Mouse (Mus musculus): ENCODE data around the gene Aup1. TPM values are rescaled to one million over a fixed set of nuclear protein-coding genes. Genes with fewer than 3 reads are reported as not detected.
A peak's percentile ranks its signal among the peaks of the same experiment; 100 is the strongest.

Gene Aup1
- total and polyA plus RNA-seq, 3 experiments: 259 to 500 TPM; not detected in 1

- Histone ChIP-seq H3K36me3 (ENCODE audit: control insufficient read depth in 1 of 2, insufficient read depth in 2 of 2, low read length in 2 of 2) (peaks cover 0 to 2% of the 10 kb centered on the region in 2 experiments; a peak in 1 of 4 replicates), H3K4me1 (ENCODE audit: control insufficient read depth in 1 of 2, insufficient read depth in 2 of 2, low read length in 2 of 2) (0 out of 4 replicates have a peak, but pooled peaks cover 0 to 3% of the 10 kb centered on the region in 2 experiments), H3K9ac (ENCODE audit: control insufficient read depth, low read depth, low read length, poor library complexity, severe bottlenecking) (no peak overlapping the region), H3K4me3 (ENCODE audit: control insufficient read depth in 1 of 2, insufficient read depth in 1 of 2, low read depth in 2 of 2, low read length in 2 of 2) (no peak overlapping the region), H3K27ac (ENCODE audit: control insufficient read depth, low read depth, low read length) (no peak overlapping the region), H3K9me3 (replicated peaks; ENCODE audit: insufficient read depth, low read length) (no peaks in the 10 kb centered on the region), H3K27me3 (ENCODE audit: control insufficient read depth in 1 of 2, insufficient read depth in 2 of 2, low read length in 2 of 2) (no peaks in the 10 kb centered on the region), H3K79me2 (ENCODE audit: control insufficient read depth, insufficient read depth, low read length, poor library complexity) (no peaks in the 10 kb centered on the region)
- no peak for DNase-seq (ENCODE audit: low read depth, low spot score)
- TF ChIP-seq ZNF384 (IDR thresholded peaks at IDR 0.05; ENCODE audit: low read depth, low read length) (no peak), USF2 (IDR thresholded peaks at IDR 0.05; ENCODE audit: borderline replicate concordance in 1 of 2, insufficient read depth in 1 of 2, low read depth in 1 of 2, low read length in 2 of 2) (no peak), ZKSCAN1 (IDR thresholded peaks at IDR 0.05; ENCODE audit: low read depth, low read length) (no peak), TCF12 (IDR thresholded peaks at IDR 0.05; ENCODE audit: low read depth, low read length) (no peak), MYC (IDR thresholded peaks at IDR 0.05; ENCODE audit: low read depth, low read length) (no peak), USF1 (IDR thresholded peaks at IDR 0.05; ENCODE audit: low read depth, low read length) (no peak), POLR2AphosphoS5 (IDR thresholded peaks at IDR 0.05; ENCODE audit: borderline replicate concordance, low read depth, low read length) (no peak), POLR2AphosphoS2 (IDR thresholded peaks at IDR 0.05; ENCODE audit: low read length) (no peak), SMC3 (IDR thresholded peaks at IDR 0.05; ENCODE audit: low read depth, low read length) (no peak), MXI1 (IDR thresholded peaks at IDR 0.05; ENCODE audit: low read depth, low read length) (no peak)
Observed at GRCm38 (mm10) chr6:83043993-83044392, 10.3 kb upstream of the Aup1 start.

- peak; percentile 79 for DNase-seq (ENCODE audit: low read depth, low spot score)
- H3K9ac ChIP-seq (ENCODE audit: control insufficient read depth, low read depth, low read length, poor library complexity, severe bottlenecking): no peak overlapping the region
- no peak overlapping the region for H3K27ac ChIP-seq (ENCODE audit: control insufficient read depth, low read depth, low read length)
- no peak overlapping the region for H3K4me3 ChIP-seq (ENCODE audit: control insufficient read depth in 1 of 2, insufficient read depth in 1 of 2, low read depth in 2 of 2, low read length in 2 of 2)
- no peaks in the 10 kb centered on the region for H3K79me2 ChIP-seq (ENCODE audit: control insufficient read depth, insufficient read depth, low read length, poor library complexity)
- H3K27me3 ChIP-seq (ENCODE audit: control insufficient read depth in 1 of 2, insufficient read depth in 2 of 2, low read length in 2 of 2): no peaks in the 10 kb centered on the region
- no peaks in the 10 kb centered on the region for H3K9me3 ChIP-seq (replicated peaks; ENCODE audit: insufficient read depth, low read length)
- peaks cover 0 to 2% of the 10 kb centered on the region in 2 experiments; a peak in 1 of 4 replicates for H3K36me3 ChIP-seq (ENCODE audit: control insufficient read depth in 1 of 2, insufficient read depth in 2 of 2, low read length in 2 of 2)
- 0 out of 4 replicates have a peak, but pooled peaks cover 0 to 3% of the 10 kb centered on the region in 2 experiments for H3K4me1 ChIP-seq (ENCODE audit: control insufficient read depth in 1 of 2, insufficient read depth in 2 of 2, low read length in 2 of 2)
- TF ChIP-seq ZKSCAN1 (IDR thresholded peaks at IDR 0.05; ENCODE audit: low read depth, low read length) (no peak), ELF1 (IDR thresholded peaks at IDR 0.05; ENCODE audit: low read depth, low read length) (no peak), USF2 (IDR thresholded peaks at IDR 0.05; ENCODE audit: borderline replicate concordance in 1 of 2, insufficient read depth in 1 of 2, low read depth in 1 of 2, low read length in 2 of 2) (no peak), GABPA (IDR thresholded peaks at IDR 0.05; ENCODE audit: low read depth, low read length) (no peak), CTCF (IDR thresholded peaks at IDR 0.05 in 2 of 3, conservative IDR thresholded peaks at IDR 0.05 in 1 of 3; ENCODE audit: control insufficient read depth in 1 of 3, insufficient read depth in 1 of 3, low read depth in 2 of 3, low read length in 3 of 3, poor library complexity in 1 of 3, severe bottlenecking in 1 of 3) (no peak), E2F4 (IDR thresholded peaks at IDR 0.05; ENCODE audit: borderline replicate concordance, low read depth, low read length) (no peak), JUND (IDR thresholded peaks at IDR 0.05; ENCODE audit: low read depth, low read length) (no peak), MEF2A (IDR thresholded peaks at IDR 0.05; ENCODE audit: extremely low read depth, insufficient replicate concordance, low read depth, low read length, poor library complexity, severe bottlenecking) (no peak), KAT2A (conservative IDR thresholded peaks at IDR 0.05; ENCODE audit: low read depth, low read length) (no peak), SIN3A (IDR thresholded peaks at IDR 0.05; ENCODE audit: low read length) (no peak), TCF12 (IDR thresholded peaks at IDR 0.05; ENCODE audit: low read depth, low read length) (no peak), UBTF (IDR thresholded peaks at IDR 0.05; ENCODE audit: borderline replicate concordance, insufficient read depth, low read depth, low read length) (peak; percentile 83; the same call in 1 of the 2 replicates), MAZ (IDR thresholded peaks at IDR 0.05; ENCODE audit: low read depth, low read length) (no peak), ZC3H11A (IDR thresholded peaks at IDR 0.05; ENCODE audit: low read depth, low read length) (no peak), RAD21 (IDR thresholded peaks at IDR 0.05; ENCODE audit: low read depth, low read length) (no peak), SMC3 (IDR thresholded peaks at IDR 0.05; ENCODE audit: low read depth, low read length) (no peak), TAL1 (IDR thresholded peaks at IDR 0.05; ENCODE audit: low read length) (no peak), USF1 (IDR thresholded peaks at IDR 0.05; ENCODE audit: low read depth, low read length) (no peak), GATA1 (IDR thresholded peaks at IDR 0.05; ENCODE audit: low read depth, low read length) (no peak), CHD1 (IDR thresholded peaks at IDR 0.05; ENCODE audit: low read depth, low read length) (no peak), TBP (IDR thresholded peaks at IDR 0.05; ENCODE audit: low read depth, low read length) (peak; percentile 94), NELFE (IDR thresholded peaks at IDR 0.05; ENCODE audit: low read depth, low read length) (no peak), CHD2 (IDR thresholded peaks at IDR 0.05; ENCODE audit: low read length) (no peak), BHLHE40 (IDR thresholded peaks at IDR 0.05; ENCODE audit: borderline replicate concordance, low read depth, low read length) (no peak), EP300 (IDR thresholded peaks at IDR 0.05; ENCODE audit: low read depth in 1 of 2, low read length in 2 of 2) (no peak), MYB (IDR thresholded peaks at IDR 0.05; ENCODE audit: low read depth, low read length) (no peak)
Observed at GRCm38 (mm10) chr6:83044742-83045141, 9.6 kb upstream of the Aup1 start.
